Mouse (Mus musculus) embryonic facial prominence, embryonic 12.5 days (tissue): ENCODE measurements around the gene Scfd2. TPM values are rescaled to one million over a fixed set of nuclear protein-coding genes. Genes with fewer than 3 reads are reported as not detected.

ENCODE experiments used
- ATAC-seq: fragments of 200-750 bp; cut with Nextera tagmentation; 2 replicates; pipeline ENCODE4 v1.8.0; 2017; ENCODE audit not compliant: insufficient number of reproducible peaks, insufficient read depth, low FRiP score, low TSS enrichment
- H3K27ac ChIP-seq: fragments of 300-500 bp; sonication (generic); 2 replicates; pipeline ENCODE4 v1.5.1; 2016; ENCODE audit warnings: mild to moderate bottlenecking
- H3K27me3 ChIP-seq: fragments of 300-500 bp; sonication (generic); 2 replicates; pipeline ENCODE4 v1.6.1; 2016; ENCODE audit warnings: mild to moderate bottlenecking, moderate library complexity
- H3K36me3 ChIP-seq: fragments of 300-500 bp; sonication (generic); 2 replicates; pipeline ENCODE4 v1.6.1; 2016; ENCODE audit warnings: mild to moderate bottlenecking
- H3K4me1 ChIP-seq: fragments of 300-500 bp; sonication (generic); 2 replicates; pipeline ENCODE4 v1.6.1; 2016
- H3K4me2 ChIP-seq: fragments of 300-500 bp; sonication (generic); replicated peaks from 2 replicates; pipeline ENCODE4 v1.6.1; 2016; ENCODE audit warnings: mild to moderate bottlenecking, moderate library complexity
- H3K4me3 ChIP-seq: fragments of 300-500 bp; sonication (generic); 2 replicates; pipeline ENCODE4 v1.5.1; 2016; ENCODE audit warnings: mild to moderate bottlenecking
- H3K9ac ChIP-seq: fragments of 300-500 bp; sonication (generic); 2 replicates; pipeline ENCODE4 v1.6.1; 2016; ENCODE audit warnings: mild to moderate bottlenecking, moderate library complexity
- H3K9me3 ChIP-seq: fragments of 300-500 bp; sonication (generic); 2 replicates; pipeline ENCODE4 v1.6.1; 2016; ENCODE audit warnings: mild to moderate bottlenecking, moderate library complexity
- WGBS: fragments of 180-500 bp; shearing (Covaris S2); methylation state at CpG from one replicate; pipeline ENCODE4 v1.1.7; 2016; 5-methylcytosine and 5-hydroxymethylcytosine counted together
- polyA plus RNA-seq: library from polyadenylated mRNA; unstranded; fragments of >200 nt; fragmentation: Nextera tagmentation; extraction: Ambion mirVana; gene quantifications from 2 replicates; pipeline ENCODE4 v1.2.1, GENCODE M21; 2016

Scfd2 gene
- polyA plus RNA-seq, 1 experiment from 2014 or later, result 18.2 TPM

- Histone ChIP-seq H3K4me2 (no peak overlapping the region), H3K4me1 (peaks cover 41% of the 10 kb centered on the region), H3K36me3 (no peaks in the 10 kb centered on the region), H3K4me3 (no peak overlapping the region), H3K27ac (no peak overlapping the region), H3K9ac (no peak overlapping the region), H3K27me3 (no peaks in the 10 kb centered on the region), H3K9me3 (no peaks in the 10 kb centered on the region)
- WGBS, result 39% methylated on average over 7 of the region's 7 CpGs
- no peak for ATAC-seq
Observed at GRCm38 (mm10) chr5:74208438-74208837, 323.1 kb downstream of the Scfd2 start.

GRCm38 (mm10) chr5:74207209-74207608, 324.4 kb downstream of the Scfd2 start:
- Histone ChIP-seq H3K9me3 (no peaks in the 10 kb centered on the region), H3K4me1 (peaks cover 45% of the 10 kb centered on the region), H3K27ac (no peak overlapping the region), H3K27me3 (no peaks in the 10 kb centered on the region), H3K36me3 (no peaks in the 10 kb centered on the region), H3K4me2 (no peak overlapping the region), H3K4me3 (no peak overlapping the region), H3K9ac (no peak overlapping the region)
- no peak for ATAC-seq
- WGBS, result 79% methylated on average over 3 of the region's 3 CpGs

GRCm38 (mm10) chr5:74206649-74207048, 324.9 kb downstream of the Scfd2 start:
- Histone ChIP-seq H3K4me1 (peaks cover 49% of the 10 kb centered on the region), H3K9ac (no peak overlapping the region), H3K27me3 (no peaks in the 10 kb centered on the region), H3K9me3 (no peaks in the 10 kb centered on the region), H3K4me2 (no peak overlapping the region), H3K36me3 (no peaks in the 10 kb centered on the region), H3K27ac (no peak overlapping the region), H3K4me3 (no peak overlapping the region)
- WGBS, result 82% methylated on average over 7 of the region's 7 CpGs
- ATAC-seq, result no peak

GRCm38 (mm10) chr5:74206038-74206437, 325.5 kb downstream of the Scfd2 start:
- H3K4me2 ChIP-seq, result no peak overlapping the region
- H3K9me3 ChIP-seq, result no peaks in the 10 kb centered on the region
- H3K4me3 ChIP-seq, result no peak overlapping the region
- no peak overlapping the region for H3K27ac ChIP-seq
- no peaks in the 10 kb centered on the region for H3K36me3 ChIP-seq
- ATAC-seq, result no peak
- WGBS, result 92% methylated on average over 7 of the region's 7 CpGs
- H3K9ac ChIP-seq, result no peak overlapping the region
- no peaks in the 10 kb centered on the region for H3K27me3 ChIP-seq
- peaks cover 49% of the 10 kb centered on the region for H3K4me1 ChIP-seq

- no peaks in the 10 kb centered on the region for H3K27me3 ChIP-seq
- H3K4me2 ChIP-seq, result no peak overlapping the region
- ATAC-seq, result no peak
- 0 out of 2 replicates have a peak, but pooled peaks cover under 1% of the 10 kb centered on the region for H3K36me3 ChIP-seq
- WGBS, result 25% methylated on average over 8 of the region's 8 CpGs
- no peaks in the 10 kb centered on the region for H3K9me3 ChIP-seq
- no peak overlapping the region for H3K9ac ChIP-seq
- H3K4me3 ChIP-seq, result no peak overlapping the region
- peak overlapping the region; percentile 63; the same call in 1 of the 2 replicates for H3K27ac ChIP-seq
- H3K4me1 ChIP-seq, result peaks cover 49% of the 10 kb centered on the region
Observed at GRCm38 (mm10) chr5:74205509-74205908, 326.1 kb downstream of the Scfd2 start.

- peaks cover 10% of the 10 kb centered on the region for H3K36me3 ChIP-seq
- H3K9ac ChIP-seq, result no peak overlapping the region
- H3K4me3 ChIP-seq, result no peak overlapping the region
- H3K27me3 ChIP-seq, result no peaks in the 10 kb centered on the region
- 36% methylated on average over 5 of the region's 5 CpGs for WGBS
- peaks cover 51% of the 10 kb centered on the region for H3K4me1 ChIP-seq
- H3K4me2 ChIP-seq, result no peak overlapping the region
- no peak for ATAC-seq
- no peaks in the 10 kb centered on the region for H3K9me3 ChIP-seq
- no peak overlapping the region for H3K27ac ChIP-seq
Observed at GRCm38 (mm10) chr5:74204465-74204864, 327.1 kb downstream of the Scfd2 start.

GRCm38 (mm10) chr5:74202515-74202914, 329.0 kb downstream of the Scfd2 start:
- Histone ChIP-seq H3K27ac (peak overlapping the region; percentile 82), H3K4me2 (no peak overlapping the region), H3K27me3 (no peaks in the 10 kb centered on the region), H3K9me3 (no peaks in the 10 kb centered on the region), H3K4me3 (no peak overlapping the region), H3K4me1 (peaks cover 59% of the 10 kb centered on the region), H3K36me3 (peaks cover 30% of the 10 kb centered on the region), H3K9ac (no peak overlapping the region)
- ATAC-seq, result no peak
- 76% methylated on average over 4 of the region's 4 CpGs for WGBS

- Histone ChIP-seq H3K9me3 (no peaks in the 10 kb centered on the region), H3K27me3 (no peaks in the 10 kb centered on the region), H3K27ac (peak overlapping the region; percentile 82), H3K9ac (no peak overlapping the region), H3K36me3 (peaks cover 34% of the 10 kb centered on the region), H3K4me2 (0 out of 2 replicates have a peak overlapping the region, but pooled peaks have one; percentile 10), H3K4me3 (no peak overlapping the region), H3K4me1 (peaks cover 65% of the 10 kb centered on the region)
- peak; percentile 54 for ATAC-seq
- 37% methylated on average over 10 of the region's 10 CpGs for WGBS
Observed at GRCm38 (mm10) chr5:74201570-74202357, 329.8 kb downstream of the Scfd2 start.

- no peaks in the 10 kb centered on the region for H3K9me3 ChIP-seq
- peaks cover 34% of the 10 kb centered on the region for H3K36me3 ChIP-seq
- H3K4me1 ChIP-seq, result peaks cover 67% of the 10 kb centered on the region
- H3K4me2 ChIP-seq, result no peak overlapping the region
- 86% methylated on average over 8 of the region's 8 CpGs for WGBS
- no peak overlapping the region for H3K4me3 ChIP-seq
- no peak overlapping the region for H3K9ac ChIP-seq
- ATAC-seq, result no peak
- peak overlapping the region; percentile 82; the same call in 1 of the 2 replicates for H3K27ac ChIP-seq
- no peaks in the 10 kb centered on the region for H3K27me3 ChIP-seq
Observed at GRCm38 (mm10) chr5:74200481-74200880, 331.1 kb downstream of the Scfd2 start.

- peak overlapping the region; percentile 94 for H3K4me2 ChIP-seq
- H3K27ac ChIP-seq, result peak overlapping the region; percentile 82
- H3K27me3 ChIP-seq, result no peaks in the 10 kb centered on the region
- H3K36me3 ChIP-seq, result peaks cover 34% of the 10 kb centered on the region
- no peak overlapping the region for H3K9ac ChIP-seq
- H3K9me3 ChIP-seq, result no peaks in the 10 kb centered on the region
- no peak for ATAC-seq
- 79% methylated on average over 13 of the region's 13 CpGs for WGBS
- H3K4me1 ChIP-seq, result peaks cover 64% of the 10 kb centered on the region
- H3K4me3 ChIP-seq, result 0 out of 2 replicates have a peak overlapping the region, but pooled peaks have one; percentile 9
Observed at GRCm38 (mm10) chr5:74199793-74200192, 331.8 kb downstream of the Scfd2 start.

GRCm38 (mm10) chr5:74198446-74198845, 333.1 kb downstream of the Scfd2 start:
- no peak for ATAC-seq
- Histone ChIP-seq H3K36me3 (peaks cover 34% of the 10 kb centered on the region), H3K27ac (peak overlapping the region; percentile 95), H3K4me2 (peak overlapping the region; percentile 94), H3K9me3 (no peaks in the 10 kb centered on the region), H3K9ac (peak overlapping the region; percentile 98; the same call in 1 of the 2 replicates), H3K27me3 (no peaks in the 10 kb centered on the region), H3K4me1 (peaks cover 75% of the 10 kb centered on the region), H3K4me3 (peak overlapping the region; percentile 99)
- WGBS, result 79% methylated on average over 11 of the region's 11 CpGs
